Mouse (Mus musculus): ENCODE data around the gene Gpsm2. TPM values are rescaled to one million over a fixed set of nuclear protein-coding genes. Genes with fewer than 3 reads are reported as not detected.
"Not testable (repeated sequence)": the region's sequence is repeated elsewhere in the genome, so short reads cannot be mapped to it uniquely, and the experiment has no call there.

Gpsm2 gene
- total RNA-seq, 2 experiments from 2014 or later: 8.0 to 8.8 TPM

DNA sequence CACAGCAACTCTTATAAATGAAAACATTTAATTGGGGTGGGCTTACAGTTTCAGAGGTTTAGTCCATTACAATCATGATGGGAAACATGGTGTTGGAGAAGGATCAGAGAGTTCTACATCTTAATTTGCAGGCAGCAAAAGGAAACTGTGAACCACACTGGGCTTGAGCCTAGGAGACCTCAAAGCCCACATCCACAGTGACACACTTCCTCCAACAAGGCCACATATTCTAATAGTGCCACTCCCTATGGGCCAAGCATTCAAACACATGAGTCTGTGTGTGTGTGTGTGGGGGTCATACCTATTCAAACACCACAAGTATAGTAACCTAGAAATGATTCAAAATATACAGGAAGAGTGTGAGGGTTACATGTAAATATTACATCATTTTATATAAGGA is 5.2 kb upstream of the Gpsm2 start:
- intact Hi-C loops (cut with DNase I): no loop called here
- DNase-seq: no peak

DNA sequence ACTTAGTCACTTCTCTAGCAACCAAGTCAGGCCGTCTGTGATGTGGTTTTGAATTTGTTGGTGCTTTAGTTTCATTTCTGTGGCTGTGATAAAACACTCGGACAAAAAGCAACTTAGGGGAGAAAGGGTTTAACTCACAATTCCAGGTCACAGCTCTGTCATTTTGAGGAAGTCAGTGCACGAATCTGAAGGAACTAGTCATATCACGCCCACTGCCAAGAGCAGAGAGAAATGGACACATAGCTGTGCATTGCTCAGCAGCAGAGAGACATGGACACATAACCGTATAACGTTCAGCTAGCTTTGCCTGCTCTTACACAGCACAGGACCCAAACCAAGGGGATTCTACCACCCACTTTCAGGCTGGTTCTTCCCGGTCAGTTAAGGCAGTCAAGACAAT is 4.3 kb upstream of the Gpsm2 start:
- intact Hi-C loops (cut with DNase I): no loop called here
- no peak for DNase-seq

DNA sequence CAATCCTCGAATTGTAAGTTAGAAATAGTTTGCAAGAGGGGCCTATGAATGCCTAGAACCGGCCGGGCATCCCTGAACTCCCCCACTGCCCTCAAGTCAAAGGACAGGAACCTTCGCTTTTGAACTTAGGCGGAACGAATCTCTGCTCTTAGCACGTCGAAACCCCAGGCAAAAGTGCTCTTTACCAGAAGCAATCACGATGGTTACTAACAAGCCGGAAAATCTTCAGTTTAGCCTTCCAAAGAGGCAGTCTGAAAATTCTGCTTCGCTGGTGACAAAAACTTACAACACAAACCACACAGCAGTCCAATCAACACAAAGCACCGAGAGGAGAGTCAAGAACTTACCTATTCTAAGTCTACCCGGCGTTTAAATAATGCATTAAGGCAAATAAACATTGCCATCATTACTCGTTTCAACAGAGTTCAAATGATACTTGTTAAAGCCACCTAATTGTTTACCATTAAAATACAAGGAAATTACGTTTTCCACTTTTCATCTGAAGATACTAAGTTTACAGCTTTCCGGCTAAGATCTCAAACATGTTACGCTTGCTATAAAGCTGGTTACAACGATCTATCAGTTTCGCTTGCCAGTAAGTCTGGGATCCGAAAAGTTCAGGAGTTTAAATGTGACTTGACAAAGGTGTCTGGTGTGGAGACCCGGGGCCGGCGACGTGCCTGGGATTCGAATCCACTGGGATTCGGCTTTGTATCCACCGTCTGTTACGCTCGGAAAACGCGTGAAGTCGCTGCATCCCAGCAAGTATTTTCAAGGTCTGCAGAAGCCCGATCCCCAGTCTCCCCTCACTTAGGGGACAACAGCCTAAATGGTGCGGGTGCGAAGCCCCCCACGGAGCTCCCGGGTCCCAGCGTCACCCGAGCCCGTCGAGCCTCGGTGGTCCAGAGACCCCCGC is 775 bp downstream of the Gpsm2 start:
- DNase-seq: peak; percentile 68 to 72
- intact Hi-C loops (cut with DNase I): loop anchor here (2.0 kb wide), 1 partner anchor 49 kb away; no protein-coding TSS in a partner anchor

DNA sequence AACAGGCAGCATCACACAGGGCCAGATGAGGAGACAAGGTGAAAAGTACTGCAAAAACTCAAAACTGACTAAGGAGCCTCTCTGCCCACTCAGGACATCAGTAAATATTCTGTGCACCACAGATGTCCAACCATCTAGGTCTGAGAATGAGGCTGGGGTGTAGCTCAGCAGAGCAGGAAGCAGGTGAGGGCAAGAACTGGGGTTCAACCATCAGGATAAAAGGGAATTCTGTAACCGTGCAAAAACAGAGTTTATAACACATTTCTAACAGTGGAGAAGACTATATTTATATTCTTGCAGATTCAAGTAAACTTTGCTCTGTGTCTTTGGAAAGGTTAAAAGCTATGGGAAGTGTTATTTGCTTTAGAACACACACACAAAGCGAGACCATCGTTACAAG is 2.3 kb downstream of the Gpsm2 start:
- DNase-seq: no peak
- intact Hi-C loops (cut with DNase I): loop anchor here (2.0 kb wide), 1 partner anchor 51 kb away; no protein-coding TSS in a partner anchor

DNA sequence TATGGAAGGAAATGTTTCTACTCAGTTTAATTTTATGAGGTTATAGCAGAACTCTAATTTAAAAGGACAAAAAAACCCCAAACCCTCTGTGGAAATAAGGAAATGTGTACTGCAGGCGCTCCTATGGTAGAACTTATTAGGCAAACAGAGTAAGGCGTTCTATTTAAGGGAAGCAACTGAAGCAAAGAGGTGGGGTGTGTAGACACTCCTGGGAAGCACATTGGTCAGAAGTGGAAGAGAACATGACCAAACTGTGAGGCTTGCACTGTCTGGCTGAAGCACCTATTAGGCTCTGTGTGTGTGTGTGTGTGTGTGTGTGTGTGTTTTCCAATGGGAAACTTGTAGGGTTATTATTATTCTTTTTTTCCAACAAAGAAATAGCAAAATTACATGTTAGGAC is 2.8 kb downstream of the Gpsm2 start:
- intact Hi-C loops (cut with DNase I): no loop called here
- DNase-seq: no peak

DNA sequence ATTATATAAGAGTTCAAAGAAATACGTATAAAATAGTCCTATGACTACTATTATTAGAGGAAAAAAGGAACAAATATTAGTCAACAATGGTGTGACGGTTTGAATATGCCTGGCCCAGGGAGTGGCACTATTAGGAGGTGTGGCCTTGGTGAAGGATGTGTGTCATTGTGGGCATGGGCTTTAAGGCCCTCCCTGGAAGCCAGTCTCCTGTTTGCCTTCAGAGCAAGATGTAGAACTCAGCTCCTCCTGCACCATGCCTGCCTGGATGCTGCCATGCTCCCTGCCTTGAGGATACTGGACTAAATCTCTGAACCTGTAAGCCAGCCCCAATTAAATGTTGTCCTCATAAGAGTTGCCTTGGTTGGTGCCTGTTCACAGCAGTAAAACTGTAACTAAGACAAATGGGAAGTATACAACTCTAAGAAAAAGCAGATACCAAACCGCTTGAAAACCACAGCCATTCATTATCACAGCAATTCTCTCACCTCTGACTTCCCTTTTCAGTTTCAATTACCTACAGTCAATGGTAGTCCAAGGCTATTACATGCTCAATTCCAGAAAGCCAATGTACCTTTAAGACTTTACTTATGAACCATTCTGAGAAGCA is 4.1 kb downstream of the Gpsm2 start:
- intact Hi-C loops (cut with DNase I): no loop called here
- DNase-seq: no peak

DNA sequence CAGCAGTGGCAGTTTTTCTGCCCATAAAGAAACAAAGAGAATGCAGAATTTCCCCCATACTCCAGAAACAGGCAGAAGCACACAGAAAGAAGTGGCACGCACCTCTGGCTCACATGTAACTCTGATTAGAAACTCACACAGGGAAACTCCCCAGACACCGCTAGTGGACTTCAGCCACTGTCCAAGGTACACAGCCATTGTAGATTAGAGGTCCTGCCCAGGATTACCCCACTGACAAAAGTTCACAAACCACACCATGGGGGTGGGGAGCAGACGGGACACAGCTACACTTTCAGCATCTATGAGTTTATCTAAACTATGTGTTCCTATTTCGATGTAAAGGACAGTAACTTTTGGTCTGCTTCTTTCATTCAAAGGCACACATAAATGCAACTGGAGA is 7.3 kb downstream of the Gpsm2 start:
- intact Hi-C loops (cut with DNase I): no loop called here
- DNase-seq: no peak

DNA sequence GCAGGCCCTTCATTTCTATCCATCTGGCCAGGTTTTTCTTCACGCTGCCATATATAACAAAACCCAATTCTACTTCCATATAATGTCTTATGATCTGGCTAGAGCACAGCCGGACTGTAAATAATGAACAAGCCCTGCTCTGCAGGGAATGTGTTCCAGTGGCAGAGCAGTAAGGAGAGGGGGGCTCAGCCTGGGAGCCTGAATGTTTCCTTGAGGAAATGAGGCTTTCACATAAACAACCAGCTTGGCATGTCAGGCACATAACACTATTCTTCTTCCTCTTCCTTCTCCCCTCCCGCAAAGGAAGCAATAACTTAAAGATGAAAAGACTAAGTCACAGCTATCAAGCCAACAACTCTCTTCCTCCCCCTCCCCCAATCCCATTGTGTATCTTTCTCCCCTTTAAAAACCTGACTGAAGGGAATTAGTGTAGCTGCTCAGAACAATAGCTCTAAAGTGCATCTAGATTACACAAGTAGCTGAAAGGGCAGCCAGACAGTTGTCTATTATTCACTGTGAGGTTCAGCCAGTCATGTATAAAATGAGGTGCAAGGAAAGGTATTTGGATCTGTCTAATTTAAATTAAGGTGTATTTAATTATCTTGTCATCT is 8.9 kb downstream of the Gpsm2 start:
- no peak for DNase-seq
- intact Hi-C loops (cut with DNase I): no loop called here

DNA sequence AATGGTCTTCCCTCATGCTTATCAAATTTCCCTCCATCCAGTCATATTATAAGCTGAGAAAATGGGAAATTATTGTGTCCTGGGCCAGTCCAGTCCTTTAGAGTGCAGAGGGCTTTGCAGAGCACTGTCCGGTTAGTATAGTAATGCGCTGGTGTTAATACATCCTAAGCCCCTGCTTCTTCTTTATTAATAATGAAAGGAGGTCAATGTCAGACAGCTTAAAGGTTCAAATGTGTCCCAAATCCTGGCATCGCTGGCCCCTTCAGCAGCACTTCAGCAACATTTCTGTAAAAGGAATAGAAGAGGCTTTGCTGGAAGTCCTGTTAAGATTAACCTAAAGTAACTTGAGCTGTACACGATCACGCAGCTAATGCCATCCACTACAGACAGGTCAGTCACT is 10.8 kb downstream of the Gpsm2 start:
- no peak for DNase-seq
- intact Hi-C loops (cut with DNase I): no loop called here

DNA sequence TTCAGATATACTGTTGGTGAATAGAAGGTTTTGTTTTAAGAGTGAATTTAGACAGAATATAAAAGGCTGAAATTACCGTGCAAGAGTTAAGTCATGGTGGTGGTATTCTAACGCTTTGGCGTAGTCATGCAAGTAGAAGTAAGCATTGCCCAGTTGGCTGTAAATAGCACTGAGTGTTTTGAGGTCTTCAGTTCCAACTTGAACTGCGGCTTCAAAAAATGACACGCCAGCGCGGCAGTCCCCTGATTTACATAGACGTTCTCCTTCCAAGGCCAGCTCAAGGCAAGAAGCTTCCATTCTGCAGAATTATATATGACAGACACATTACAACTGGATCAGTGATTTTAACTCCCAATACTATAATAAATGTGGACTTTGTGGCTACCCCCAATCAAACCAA is 19.3 kb downstream of the Gpsm2 start:
- no peak for DNase-seq
- intact Hi-C loops (cut with DNase I): no loop called here

DNA sequence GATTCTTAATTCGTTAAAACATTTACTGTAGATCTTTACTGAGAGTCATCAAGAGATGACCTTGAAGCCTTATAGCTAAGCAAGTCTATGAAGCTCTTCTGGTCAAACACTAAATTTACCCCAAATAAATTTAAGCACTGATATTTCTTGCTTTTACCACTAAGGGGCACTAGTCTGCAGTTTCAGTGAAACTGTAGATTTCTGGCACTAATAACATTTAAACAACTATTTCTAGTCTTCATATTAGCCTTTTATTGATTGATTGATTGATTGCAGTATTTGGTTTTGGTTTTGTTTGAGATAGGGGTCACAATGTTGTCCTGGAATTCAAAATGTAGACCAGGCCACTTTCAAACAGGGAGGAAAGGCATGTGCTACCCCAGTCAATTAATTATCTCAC is 20.9 kb downstream of the Gpsm2 start:
- DNase-seq: no peak
- intact Hi-C loops (cut with DNase I): loop anchor here (1.0 kb wide), 1 partner anchor 70 kb away; no protein-coding TSS in a partner anchor

DNA sequence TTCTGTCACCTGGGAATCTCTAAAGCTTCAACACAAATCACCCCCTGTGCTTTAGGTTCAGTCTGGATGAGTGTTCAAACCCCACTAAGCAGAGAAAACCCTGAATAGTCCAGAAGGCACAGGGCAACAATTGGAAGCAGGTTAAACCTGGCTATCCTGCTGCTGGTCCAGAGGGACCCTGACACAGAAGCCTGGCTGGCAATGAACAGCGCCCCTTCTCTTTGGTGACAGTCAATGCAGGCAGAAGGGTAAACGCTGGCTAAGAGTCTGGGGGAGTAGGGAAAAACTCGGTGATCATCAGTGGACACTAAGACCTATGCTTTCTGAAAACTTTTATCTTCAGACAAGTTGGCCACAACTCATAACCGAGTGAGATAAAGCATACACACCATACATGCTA is 22.3 kb downstream of the Gpsm2 start:
- intact Hi-C loops (cut with DNase I): no loop called here
- no peak for DNase-seq

DNA sequence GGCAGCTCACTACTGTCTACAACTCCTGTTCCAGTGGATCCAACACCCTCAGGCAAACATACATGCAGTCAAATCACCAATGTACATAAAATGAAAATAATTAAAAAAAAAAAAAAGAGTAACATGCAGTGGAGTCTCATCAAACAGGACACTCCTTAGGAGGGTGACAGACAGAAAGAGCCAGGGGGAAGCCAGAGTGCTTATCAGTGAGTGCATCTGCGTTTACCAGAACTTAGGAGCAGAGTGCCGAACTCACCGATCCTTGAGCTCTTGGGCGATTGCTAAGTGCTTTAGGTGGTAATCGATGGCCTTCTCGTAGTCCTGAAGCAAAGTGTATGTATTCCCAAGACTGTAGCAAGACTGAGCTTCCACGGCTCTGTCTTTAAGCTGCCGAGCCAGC is 23.4 kb downstream of the Gpsm2 start:
- intact Hi-C loops (cut with DNase I): no loop called here
- no peak for DNase-seq

DNA sequence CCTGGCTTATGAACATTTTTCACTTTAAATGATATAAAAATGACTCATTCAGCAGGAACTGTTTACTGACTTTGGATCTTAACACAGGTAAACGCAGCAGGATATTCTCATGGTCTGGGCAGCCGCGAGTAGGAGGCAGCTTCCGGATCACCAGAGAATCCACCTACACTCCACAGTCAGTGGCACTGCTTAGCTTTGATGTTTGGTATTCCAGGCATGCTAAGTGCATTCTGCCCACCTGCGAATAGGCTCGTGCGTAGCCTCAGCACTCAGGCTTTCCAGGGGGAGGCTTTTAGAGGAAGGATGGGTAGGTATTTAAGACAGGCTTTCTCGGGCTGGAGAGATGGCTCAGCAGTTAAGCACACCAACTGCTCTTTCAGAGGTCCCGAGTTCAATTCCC is 27.8 kb downstream of the Gpsm2 start:
- DNase-seq: no peak
- intact Hi-C loops (cut with DNase I): no loop called here

DNA sequence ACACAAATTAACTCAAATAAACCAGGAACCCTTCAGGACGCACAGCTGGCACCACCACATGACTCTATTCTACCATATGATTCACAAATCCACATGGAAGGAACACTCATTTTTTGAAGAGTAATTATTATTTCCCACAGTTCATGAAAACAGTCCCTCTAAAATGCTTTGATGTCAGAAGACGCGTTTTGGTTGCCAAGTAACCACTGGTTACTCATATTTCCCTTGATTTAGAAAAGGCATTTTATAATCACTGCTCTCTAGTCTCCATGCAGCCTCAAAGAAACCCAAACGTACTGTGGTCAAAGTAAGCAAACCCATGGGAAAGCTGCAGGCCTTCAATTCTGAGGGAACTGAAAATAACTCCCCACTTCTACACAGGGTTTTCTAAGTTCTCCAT is 32.1 kb downstream of the Gpsm2 start:
- no peak for DNase-seq
- intact Hi-C loops (cut with DNase I): no loop called here

DNA sequence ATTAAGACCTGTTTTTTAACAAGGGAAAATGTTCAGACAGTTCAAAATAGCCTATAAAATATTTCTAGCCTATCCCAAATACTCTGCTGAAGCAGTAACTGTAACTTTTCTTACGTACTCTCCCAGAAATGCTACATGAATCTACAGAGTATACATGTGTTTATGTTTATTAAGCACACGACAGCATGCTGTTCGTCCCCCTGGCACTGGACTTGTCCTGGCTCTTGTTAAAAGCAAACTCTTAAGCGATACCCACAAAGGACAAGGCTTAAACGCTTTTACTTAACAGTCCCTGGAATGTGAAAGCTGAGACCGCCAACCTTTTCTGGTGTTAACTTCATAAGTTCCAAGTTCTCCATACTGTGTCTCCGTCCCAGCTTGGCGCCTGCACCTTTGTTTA is 32.7 kb downstream of the Gpsm2 start:
- DNase-seq: no peak
- intact Hi-C loops (cut with DNase I): no loop called here

DNA sequence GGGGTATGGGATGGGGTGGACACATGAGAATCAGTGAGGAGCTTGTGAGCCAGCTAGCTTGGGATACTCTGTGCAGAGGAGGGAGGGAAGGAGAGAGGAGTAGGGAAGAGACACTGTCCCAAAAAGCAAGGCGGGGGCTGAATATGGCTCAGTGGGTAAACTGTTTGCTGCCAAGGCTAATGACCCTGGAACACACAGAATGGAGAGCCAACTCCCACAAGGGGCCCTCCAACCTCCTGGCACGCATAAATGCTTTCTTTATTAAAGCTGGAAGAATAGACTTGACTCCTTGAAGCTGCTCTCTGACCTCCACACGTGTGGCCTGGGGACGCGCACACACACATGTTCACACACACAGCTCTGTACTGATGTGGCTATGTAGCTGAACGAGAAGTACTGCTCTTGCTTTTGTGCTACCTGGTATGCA is 33.1 kb downstream of the Gpsm2 start:
- intact Hi-C loops (cut with DNase I): no loop called here
- no peak for DNase-seq

DNA sequence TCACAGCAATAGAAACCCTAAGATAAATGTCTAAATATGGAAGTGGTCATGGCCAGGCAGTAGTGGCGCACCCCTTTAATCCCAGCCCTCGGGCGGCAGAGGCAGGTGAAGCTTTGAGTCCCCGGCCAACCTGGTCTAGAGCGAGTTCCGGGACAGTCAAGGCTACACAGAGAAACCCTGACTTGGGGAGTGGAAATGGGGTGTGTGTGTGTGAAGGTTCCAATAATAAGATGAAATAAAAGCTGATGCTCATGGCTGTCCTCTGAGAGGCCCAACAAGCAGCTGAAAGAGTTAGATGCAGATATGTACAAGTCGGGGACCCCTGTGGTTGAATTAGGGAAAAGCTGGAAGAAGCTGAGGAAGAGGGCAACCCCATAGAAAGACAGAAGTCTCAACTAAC is 36.4 kb downstream of the Gpsm2 start:
- no peak for DNase-seq
- intact Hi-C loops (cut with DNase I): no loop called here

DNA sequence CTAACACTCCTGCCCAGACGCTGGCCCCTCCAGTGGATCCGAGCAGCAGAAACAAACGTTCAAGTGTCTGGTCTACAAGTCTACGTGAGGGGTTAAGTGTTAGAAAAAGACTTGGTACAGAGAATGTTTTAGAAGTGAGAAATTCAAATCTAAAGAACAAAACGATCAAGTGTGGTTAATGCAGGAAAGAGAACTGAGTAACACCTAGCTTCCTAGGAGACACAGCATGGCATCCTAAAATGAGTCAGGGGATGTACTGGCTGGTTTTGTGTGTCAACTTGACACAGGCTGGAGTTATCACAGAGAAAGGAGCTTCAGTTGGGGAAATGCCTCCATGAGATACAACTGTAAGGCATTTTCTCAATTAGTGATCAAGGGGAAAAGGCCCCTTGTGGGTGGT is 38.5 kb downstream of the Gpsm2 start:
- DNase-seq; intact Hi-C loops (cut with DNase I): not testable (repeated sequence)

DNA sequence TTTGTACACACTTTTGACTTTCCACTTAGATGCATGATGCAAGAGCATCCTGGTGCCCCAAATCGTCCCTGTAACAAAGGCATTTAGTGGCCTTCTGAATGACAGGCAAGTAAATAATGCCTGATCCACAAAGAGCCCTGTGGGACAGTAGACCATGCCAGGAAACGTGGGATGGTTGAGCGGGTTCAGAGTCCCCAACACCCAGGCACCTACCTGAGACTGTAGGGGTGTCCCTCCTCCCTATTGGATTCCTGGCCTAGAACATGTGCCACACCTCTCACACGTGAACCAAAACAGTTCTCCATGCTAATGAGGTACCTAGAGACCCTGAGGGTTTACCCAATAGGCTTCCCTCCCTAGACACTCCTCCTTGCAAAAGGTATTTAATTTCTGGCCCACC is 41.1 kb downstream of the Gpsm2 start:
- DNase-seq: no peak
- intact Hi-C loops (cut with DNase I): no loop called here

DNA sequence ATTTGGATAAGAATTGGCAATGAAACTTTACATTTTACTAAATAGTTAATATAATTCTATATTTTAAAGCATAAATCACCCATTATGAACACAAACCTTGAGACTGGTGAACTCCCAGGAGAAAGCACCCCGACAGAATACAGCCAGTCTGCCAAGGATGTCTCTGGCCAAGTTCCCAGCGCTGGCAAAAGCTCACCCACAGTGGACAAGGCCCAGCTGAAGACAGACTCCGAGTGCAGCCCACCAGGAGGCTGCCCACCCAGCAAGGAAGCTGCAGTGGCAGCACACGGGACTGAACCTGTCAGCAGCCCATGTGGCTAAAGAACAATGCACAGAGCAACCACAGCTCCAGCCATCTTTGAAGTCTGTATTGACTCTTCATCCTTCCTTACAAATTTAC is 45.5 kb downstream of the Gpsm2 start:
- intact Hi-C loops (cut with DNase I): no loop called here
- no peak for DNase-seq

DNA sequence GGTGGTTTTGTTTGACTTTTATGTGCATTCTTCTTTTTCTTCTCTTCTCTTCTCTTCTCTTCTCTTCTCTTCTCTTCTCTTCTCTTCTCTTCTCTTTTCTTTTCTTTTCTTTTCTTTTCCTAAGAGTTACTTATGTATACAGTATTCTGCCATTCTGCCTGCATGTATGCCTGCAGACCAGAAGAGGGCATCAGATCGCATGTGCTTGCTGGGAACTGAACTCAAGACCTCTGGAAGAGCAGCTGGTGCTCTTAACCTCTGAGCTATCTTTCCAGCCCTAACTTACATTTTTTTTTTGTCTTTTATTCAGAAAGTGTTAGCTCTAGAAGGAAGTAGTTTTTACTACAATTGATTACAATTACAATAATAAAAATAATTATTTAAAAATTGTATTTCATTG is 61.2 kb downstream of the Gpsm2 start:
- DNase-seq: no peak
- intact Hi-C loops (cut with DNase I): no loop called here
